8 mouse cellular contexts compared by ENCODE assay signal in genomic region chr11:69332713-69333253, GRCm38 (mm10). TPM values are rescaled to one million over a fixed set of nuclear protein-coding genes. Genes with fewer than 3 reads are reported as not detected.
DNase-seq lines count a peak whose midpoint lies in the region; ATAC-seq lines count a peak whose summit lies in the region.

No protein-coding gene starts in this region.

- no peak for ATAC-seq in heart, embryonic 15.5 days (replicated peaks; ENCODE audit: insufficient number of reproducible peaks, insufficient read depth, low FRiP score, low read depth)
- ATAC-seq in hindbrain, embryonic 14.5 days (ENCODE audit: low FRiP score), result no peak
- no peak for ATAC-seq in midbrain, embryonic 13.5 days
- ATAC-seq in activated CD4-positive, CD25-positive, alpha-beta regulatory T cell, adult 4 months, result no peak

- H3K4me2 ChIP-seq in heart, embryonic 15.5 days, result peak overlapping the region; percentile 69; the same call in 1 of the 2 replicates
- H3K4me2 ChIP-seq in hindbrain, embryonic 14.5 days (replicated peaks), result peak overlapping the region; percentile 66
- H3K4me2 ChIP-seq in midbrain, embryonic 13.5 days (replicated peaks), result peak overlapping the region; percentile 66

- no peak for DNase-seq in heart, postnatal 14 days
- DNase-seq in embryo, embryonic 11 days, result peak; percentile 28
- DNase-seq in hindbrain, embryonic 14.5 days (ENCODE audit: low spot score), result no peak
- no peak for DNase-seq in retina, postnatal 1 day
- DNase-seq in natural killer cell, adult 2 months (ENCODE audit: low spot score in 2 of 2), result no peak

- WGBS in heart, embryonic 15.5 days, result 46% methylated on average over 8 of the region's 8 CpGs
- WGBS in hindbrain, embryonic 14.5 days, result 38% methylated on average over 8 of the region's 8 CpGs
- 37% methylated on average over 8 of the region's 8 CpGs for WGBS in midbrain, embryonic 13.5 days

- intact Hi-C loops in heart, postnatal 14 days (cut with DNase I), result loop anchor here (2.0 to 5.0 kb wide), 2 partner anchors 58 to 65 kb away; no protein-coding TSS in a partner anchor

- H3K4me1 ChIP-seq in heart, embryonic 15.5 days (replicated peaks), result peaks cover 14% of the 10 kb centered on the region
- peaks cover 12% of the 10 kb centered on the region; the same call in 1 of the 2 replicates for H3K4me1 ChIP-seq in hindbrain, embryonic 14.5 days (replicated peaks; ENCODE audit: control insufficient read depth, insufficient read depth, low read length)
- H3K4me1 ChIP-seq in midbrain, embryonic 13.5 days (replicated peaks), result peaks cover 18% of the 10 kb centered on the region

- no peak overlapping the region for H3K27ac ChIP-seq in heart, embryonic 15.5 days
- H3K27ac ChIP-seq in hindbrain, embryonic 14.5 days, result peak overlapping the region; percentile 86
- H3K27ac ChIP-seq in midbrain, embryonic 13.5 days, result peak overlapping the region; percentile 90

- H3K9ac ChIP-seq in heart, embryonic 15.5 days, result no peak overlapping the region
- H3K9ac ChIP-seq in hindbrain, embryonic 14.5 days, result peak overlapping the region; percentile 64; the same call in 1 of the 2 replicates
- peak overlapping the region; percentile 71; the same call in 1 of the 2 replicates for H3K9ac ChIP-seq in midbrain, embryonic 13.5 days (replicated peaks)

- no peaks in the 10 kb centered on the region for H3K9me3 ChIP-seq in heart, embryonic 15.5 days (replicated peaks)
- H3K9me3 ChIP-seq in hindbrain, embryonic 14.5 days (ENCODE audit: control insufficient read depth, low read length), result no peaks in the 10 kb centered on the region
- no peaks in the 10 kb centered on the region for H3K9me3 ChIP-seq in midbrain, embryonic 13.5 days

- no peaks in the 10 kb centered on the region for H3K36me3 ChIP-seq in heart, embryonic 15.5 days
- H3K36me3 ChIP-seq in hindbrain, embryonic 14.5 days (replicated peaks; ENCODE audit: control insufficient read depth, insufficient read depth), result no peaks in the 10 kb centered on the region
- H3K36me3 ChIP-seq in midbrain, embryonic 13.5 days, result no peaks in the 10 kb centered on the region

- H3K4me3 ChIP-seq in heart, embryonic 15.5 days, result no peak overlapping the region
- no peak overlapping the region for H3K4me3 ChIP-seq in hindbrain, embryonic 14.5 days (replicated peaks; ENCODE audit: low read length)
- H3K4me3 ChIP-seq in midbrain, embryonic 13.5 days (replicated peaks), result no peak overlapping the region

- peaks cover 17% of the 10 kb centered on the region for H3K27me3 ChIP-seq in heart, embryonic 15.5 days
- no peaks in the 10 kb centered on the region for H3K27me3 ChIP-seq in hindbrain, embryonic 14.5 days (ENCODE audit: control insufficient read depth, insufficient read depth, low read length)
- peaks cover 21% of the 10 kb centered on the region for H3K27me3 ChIP-seq in midbrain, embryonic 13.5 days

RNA-seq across cellular contexts. Expression of gene Kcnab3, which starts 6.7 kb away (rescaled TPM):
- 0.77 and 1.1 TPM in 2 replicates for polyA plus RNA-seq in heart, embryonic 15.5 days (2015; fragmentation: Nextera tagmentation; extraction: Ambion mirVana)
- under 1 TPM; 0.51 to 0.67 TPM for total RNA-seq in heart, postnatal 14 days (2021)
- 4.3 and 4.7 TPM in 2 replicates for polyA plus RNA-seq in hindbrain, embryonic 14.5 days (2014; fragmentation: Nextera tagmentation; extraction: Ambion mirVana)
- polyA plus RNA-seq in midbrain, embryonic 13.5 days (2015; fragmentation: Nextera tagmentation; extraction: Ambion mirVana), result 3.9 and 4.9 TPM in 2 replicates
- polyA plus RNA-seq in activated CD4-positive, CD25-positive, alpha-beta regulatory T cell, adult 4 months (2017; shearing (Covaris generic)), result under 1 TPM; 0.31 to 0.89 TPM

RNA-seq across cellular contexts. Expression of gene Rnf227, which starts 7.5 kb away (rescaled TPM):
- 6.6 and 7.3 TPM in 2 replicates for polyA plus RNA-seq in heart, embryonic 15.5 days (2015; fragmentation: Nextera tagmentation; extraction: Ambion mirVana)
- total RNA-seq in heart, postnatal 14 days (2021), result under 1 TPM; 0.34 to 0.48 TPM
- polyA plus RNA-seq in hindbrain, embryonic 14.5 days (2014; fragmentation: Nextera tagmentation; extraction: Ambion mirVana), result 224 and 231 TPM in 2 replicates
- polyA plus RNA-seq in midbrain, embryonic 13.5 days (2015; fragmentation: Nextera tagmentation; extraction: Ambion mirVana), result 146 and 155 TPM in 2 replicates
- polyA plus RNA-seq in activated CD4-positive, CD25-positive, alpha-beta regulatory T cell, adult 4 months (2017; shearing (Covaris generic)), result 1 to 10 TPM; 2.4 to 3.4 TPM

RNA-seq across cellular contexts. Expression of gene Trappc1, which starts 9.0 kb away (rescaled TPM):
- 163 and 164 TPM in 2 replicates for polyA plus RNA-seq in heart, embryonic 15.5 days (2015; fragmentation: Nextera tagmentation; extraction: Ambion mirVana)
- 10 to 100 TPM; 54.0 to 61.4 TPM for total RNA-seq in heart, postnatal 14 days (2021)
- 176 and 197 TPM in 2 replicates for polyA plus RNA-seq in hindbrain, embryonic 14.5 days (2014; fragmentation: Nextera tagmentation; extraction: Ambion mirVana)
- polyA plus RNA-seq in midbrain, embryonic 13.5 days (2015; fragmentation: Nextera tagmentation; extraction: Ambion mirVana), result 221 and 223 TPM in 2 replicates
- polyA plus RNA-seq in activated CD4-positive, CD25-positive, alpha-beta regulatory T cell, adult 4 months (2017; shearing (Covaris generic)), result 100 to 1,000 TPM; 109 to 112 TPM

RNA-seq across cellular contexts. Expression of gene Cntrob, which starts 9.2 kb away (rescaled TPM):
- 12.7 and 17.2 TPM in 2 replicates for polyA plus RNA-seq in heart, embryonic 15.5 days (2015; fragmentation: Nextera tagmentation; extraction: Ambion mirVana)
- total RNA-seq in heart, postnatal 14 days (2021), result 1 to 10 TPM; 3.4 to 6.1 TPM
- 11.0 and 12.3 TPM in 2 replicates for polyA plus RNA-seq in hindbrain, embryonic 14.5 days (2014; fragmentation: Nextera tagmentation; extraction: Ambion mirVana)
- polyA plus RNA-seq in midbrain, embryonic 13.5 days (2015; fragmentation: Nextera tagmentation; extraction: Ambion mirVana), result 29.8 and 30.8 TPM in 2 replicates
- 10 to 100 TPM in 1 of 2 experiments, 1 to 10 TPM in 1; 9.2 to 10.7 TPM for polyA plus RNA-seq in activated CD4-positive, CD25-positive, alpha-beta regulatory T cell, adult 4 months (2017; shearing (Covaris generic))

RNA-seq across cellular contexts. Expression of gene Chd3, which starts 36.4 kb away (rescaled TPM):
- polyA plus RNA-seq in heart, embryonic 15.5 days (2015; fragmentation: Nextera tagmentation; extraction: Ambion mirVana), result 14.2 and 22.9 TPM in 2 replicates
- 10 to 100 TPM; 45.4 to 47.4 TPM for total RNA-seq in heart, postnatal 14 days (2021)
- polyA plus RNA-seq in hindbrain, embryonic 14.5 days (2014; fragmentation: Nextera tagmentation; extraction: Ambion mirVana), result 67.5 and 76.6 TPM in 2 replicates
- 83.5 and 91.9 TPM in 2 replicates for polyA plus RNA-seq in midbrain, embryonic 13.5 days (2015; fragmentation: Nextera tagmentation; extraction: Ambion mirVana)
- polyA plus RNA-seq in activated CD4-positive, CD25-positive, alpha-beta regulatory T cell, adult 4 months (2017; shearing (Covaris generic)), result 10 to 100 TPM; 58.7 to 62.7 TPM

Comparison
In these comparisons a context has a peak if more than half of its experiments do, and no peak if none do; other contexts are left out.
1. RNA of gene Rnf227, which starts 7.5 kb away (polyA plus RNA-seq): 224 to 231 TPM in hindbrain, embryonic 14.5 days and 146 to 155 TPM in midbrain, embryonic 13.5 days; 6.6 to 7.3 TPM in heart, embryonic 15.5 days and 2.4 to 3.4 TPM in activated CD4-positive, CD25-positive, alpha-beta regulatory T cell, adult 4 months; every median in the first group is over 10 times any median in the second.
2. Peak in every context shown above with its lines, with median percentiles within 50 percentile points of each other: H3K4me2 ChIP-seq.